Mouse (Mus musculus) hindbrain, embryonic 13.5 days (tissue): Measurements from ENCODE around the gene Zfp212. TPM values are rescaled to one million over a fixed set of nuclear protein-coding genes. Genes with fewer than 3 reads are reported as not detected.
A peak's percentile ranks its signal among the peaks of the same experiment; 100 is the strongest.
"Not testable (repeated sequence)": the region's sequence is repeated elsewhere in the genome, so short reads cannot be mapped to it uniquely, and the experiment has no call there.

Experiments used
- ATAC-seq: fragments of 200-750 bp; cut with Nextera tagmentation; 2 replicates; pipeline ENCODE4 v1.8.0; 2017; ENCODE audit warnings: moderate TSS enrichment; ENCODE audit not compliant: low FRiP score
- H3K27ac ChIP-seq: fragments of 300-500 bp; sonication (generic); 2 replicates; pipeline ENCODE4 v1.5.1; 2015; ENCODE audit warnings: inconsistent platforms, mild to moderate bottlenecking, moderate library complexity
- H3K27me3 ChIP-seq: fragments of 300-500 bp; sonication (generic); 2 replicates; pipeline ENCODE4 v1.6.1; 2015; ENCODE audit warnings: mild to moderate bottlenecking, inconsistent platforms
- H3K36me3 ChIP-seq: fragments of 300-500 bp; sonication (generic); 2 replicates; pipeline ENCODE4 v1.6.1; 2015; ENCODE audit warnings: mild to moderate bottlenecking, inconsistent platforms
- H3K4me1 ChIP-seq: fragments of 300-500 bp; sonication (generic); replicated peaks from 2 replicates; pipeline ENCODE4 v1.6.1; 2015; ENCODE audit warnings: inconsistent platforms
- H3K4me2 ChIP-seq: fragments of 300-500 bp; sonication (generic); 2 replicates; pipeline ENCODE4 v1.6.1; 2015; ENCODE audit warnings: inconsistent platforms, mild to moderate bottlenecking, moderate library complexity
- H3K4me3 ChIP-seq: fragments of 300-500 bp; sonication (generic); 2 replicates; pipeline ENCODE4 v1.5.1; 2015; ENCODE audit warnings: mild to moderate bottlenecking, inconsistent platforms
- H3K9ac ChIP-seq: fragments of 300-500 bp; sonication (generic); 2 replicates; pipeline ENCODE4 v1.6.1; 2015; ENCODE audit warnings: mild to moderate bottlenecking, inconsistent platforms
- H3K9me3 ChIP-seq: fragments of 300-500 bp; sonication (generic); 2 replicates; pipeline ENCODE4 v1.6.1; 2016; ENCODE audit warnings: inconsistent platforms
- WGBS: fragments of 180-500 bp; shearing (Covaris S2); methylation state at CpG from one replicate; pipeline ENCODE4 v1.1.7; 2015; 5-methylcytosine and 5-hydroxymethylcytosine counted together
- polyA plus RNA-seq: library from polyadenylated mRNA; unstranded; fragments of >200 nt; fragmentation: Nextera tagmentation; extraction: Ambion mirVana; gene quantifications from 2 replicates; pipeline ENCODE4 v1.2.1, GENCODE M21; 2015

Gene Zfp212
- polyA plus RNA-seq, 1 experiment from 2014 or later: 20.0 TPM

DNA sequence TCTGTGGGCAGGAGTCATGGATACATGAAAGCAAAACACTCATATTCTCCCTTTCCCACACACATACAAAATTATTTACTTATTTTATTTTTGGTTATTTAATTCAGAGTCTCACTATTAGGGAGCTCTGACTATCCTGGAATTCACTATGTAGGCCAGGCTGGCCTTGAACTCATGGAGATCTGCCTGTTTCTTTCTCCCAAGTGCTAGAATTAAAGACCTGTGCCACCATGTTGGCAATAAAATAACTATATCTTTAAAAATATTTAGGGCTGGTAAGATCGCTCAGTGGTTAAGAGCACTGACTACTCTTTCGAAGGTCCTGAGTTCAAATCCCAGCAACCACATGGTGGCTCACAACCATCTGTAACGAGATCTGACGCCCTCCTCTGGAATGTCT, 27.1 kb downstream of the Zfp212 start:
- Histone ChIP-seq H3K4me3 (no peak overlapping the region), H3K36me3 (peaks cover 16% of the 10 kb centered on the region), H3K9me3 (no peaks in the 10 kb centered on the region), H3K27me3 (peaks cover 12% of the 10 kb centered on the region; the same call in 1 of the 2 replicates), H3K27ac (no peak overlapping the region), H3K4me2 (no peak overlapping the region), H3K4me1 (peaks cover 10% of the 10 kb centered on the region), H3K9ac (no peak overlapping the region)
- 94% methylated on average over 4 of the region's 4 CpGs for WGBS
- ATAC-seq: no peak

- peaks cover 16% of the 10 kb centered on the region for H3K4me1 ChIP-seq
- H3K27me3 ChIP-seq: 0 out of 2 replicates have a peak, but pooled peaks cover 11% of the 10 kb centered on the region
- H3K4me3 ChIP-seq: peak within 1 kb of the TSS; percentile 71
- peak within 1 kb of the TSS; percentile 88 for H3K27ac ChIP-seq
- H3K36me3 ChIP-seq: peaks cover 23% of the 10 kb centered on the region
- peak; percentile 100 for ATAC-seq
- H3K4me2 ChIP-seq: peak within 1 kb of the TSS; percentile 78
- H3K9me3 ChIP-seq: no peaks in the 10 kb centered on the region
- peak within 1 kb of the TSS; percentile 84 for H3K9ac ChIP-seq
- WGBS: under 1% methylated on average over 31 of the region's 31 CpGs
Observed at GRCm38 (mm10) chr6:47953191-47953726, 33.0 kb downstream of the Zfp212 start, which contains the start of gene Zfp956. Gene Zfp956, plus strand, starts transcription at chr6:47953390.

DNA sequence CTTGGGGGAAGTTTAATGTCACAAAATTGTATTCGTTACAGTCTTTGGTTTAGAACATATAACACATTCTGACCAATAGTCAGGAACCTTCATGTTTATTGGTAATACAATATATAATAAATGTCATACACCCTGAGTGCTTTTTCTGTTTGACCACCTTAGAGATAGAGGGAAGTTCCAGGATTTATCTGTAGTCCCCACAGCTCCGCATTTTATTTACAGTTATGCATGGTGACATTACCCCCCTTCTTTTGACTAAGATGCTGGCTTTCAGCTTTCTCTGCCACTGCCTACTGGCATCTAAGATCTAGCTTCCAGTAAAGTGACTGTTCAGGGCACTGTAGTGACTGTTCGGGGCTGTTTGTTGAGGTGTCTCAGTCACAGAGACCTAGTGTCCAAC, 34.1 kb downstream of the Zfp212 start:
- peak overlapping the region; percentile 84; the same call in 1 of the 2 replicates for H3K9ac ChIP-seq
- 95% methylated on average over 3 of the region's 3 CpGs for WGBS

DNA sequence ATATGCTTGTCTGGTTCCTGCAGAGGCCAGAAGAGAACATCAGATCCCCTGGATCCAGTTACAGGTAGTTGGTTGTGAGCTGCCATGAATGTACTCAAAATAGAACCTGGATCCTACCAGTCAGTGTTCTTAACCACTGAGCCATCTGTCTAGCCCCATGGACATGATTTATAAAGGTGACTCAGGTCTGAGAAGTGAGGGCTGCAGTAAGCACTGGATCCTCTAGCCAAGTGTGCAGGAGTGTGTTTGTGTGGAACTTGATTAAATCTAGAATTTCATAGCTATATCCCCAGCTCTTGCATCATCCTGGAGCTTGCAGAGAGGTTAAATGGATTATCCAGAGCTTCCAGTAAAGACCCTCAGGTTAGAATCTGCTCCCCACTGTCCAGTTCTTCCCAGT, 37.5 kb downstream of the Zfp212 start:
- Histone ChIP-seq H3K4me3 (no peak overlapping the region), H3K27me3 (no peaks in the 10 kb centered on the region), H3K4me2 (no peak overlapping the region), H3K9ac (no peak overlapping the region), H3K9me3 (no peaks in the 10 kb centered on the region), H3K27ac (no peak overlapping the region), H3K4me1 (peaks cover 16% of the 10 kb centered on the region), H3K36me3 (peaks cover 66% of the 10 kb centered on the region)
- no peak for ATAC-seq

More for the DNA sequence above, 34.1 kb downstream of the Zfp212 start:
- Histone ChIP-seq H3K9me3 (no peaks in the 10 kb centered on the region), H3K4me3 (peak overlapping the region; percentile 71), H3K36me3 (peaks cover 34% of the 10 kb centered on the region), H3K27ac (no peak overlapping the region), H3K4me2 (peak overlapping the region; percentile 78), H3K4me1 (peaks cover 16% of the 10 kb centered on the region), H3K27me3 (0 out of 2 replicates have a peak, but pooled peaks cover 11% of the 10 kb centered on the region)
- no peak for ATAC-seq

DNA sequence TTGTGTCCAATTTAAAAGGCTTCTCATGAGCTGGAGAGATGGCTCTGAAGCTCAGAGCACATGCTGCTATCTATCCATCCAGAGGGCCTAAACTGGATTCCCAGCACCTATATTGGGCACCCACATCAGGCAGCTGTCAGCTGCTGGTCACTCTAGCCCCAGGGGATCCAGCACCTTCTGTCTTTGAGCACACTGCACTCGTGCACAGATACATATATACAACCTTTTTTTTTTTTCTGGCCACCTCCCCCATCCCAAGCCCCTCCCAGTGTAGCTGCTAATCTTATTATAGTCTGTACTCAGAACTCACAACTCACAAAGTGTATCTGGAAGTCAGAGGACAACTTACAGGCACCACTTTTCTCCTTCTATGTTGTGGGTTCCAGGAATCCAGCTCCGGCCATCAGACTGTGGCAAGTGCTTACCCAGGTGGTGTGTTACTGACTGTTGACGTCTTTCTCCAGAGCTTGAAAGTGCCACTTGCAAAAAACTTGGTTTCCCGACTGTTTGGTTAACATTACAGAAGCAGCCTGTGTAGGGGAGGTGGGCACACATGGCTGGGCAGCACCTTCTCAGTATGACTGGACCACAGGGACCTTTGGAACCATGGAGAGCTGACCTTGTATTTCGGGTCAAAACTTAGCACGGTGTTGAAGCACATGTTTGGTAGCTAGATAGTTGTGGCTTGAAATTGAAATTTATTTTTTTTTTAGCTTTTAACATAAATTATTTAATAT, 40.6 kb downstream of the Zfp212 start:
- Histone ChIP-seq H3K27me3 (no peaks in the 10 kb centered on the region), H3K4me3 (no peak overlapping the region), H3K9me3 (no peaks in the 10 kb centered on the region), H3K4me1 (no peaks in the 10 kb centered on the region), H3K27ac (no peak overlapping the region), H3K36me3 (peaks cover 94% of the 10 kb centered on the region), H3K9ac (no peak overlapping the region), H3K4me2 (no peak overlapping the region)
- WGBS: 95% methylated on average over 6 of the region's 6 CpGs
- no peak for ATAC-seq

DNA sequence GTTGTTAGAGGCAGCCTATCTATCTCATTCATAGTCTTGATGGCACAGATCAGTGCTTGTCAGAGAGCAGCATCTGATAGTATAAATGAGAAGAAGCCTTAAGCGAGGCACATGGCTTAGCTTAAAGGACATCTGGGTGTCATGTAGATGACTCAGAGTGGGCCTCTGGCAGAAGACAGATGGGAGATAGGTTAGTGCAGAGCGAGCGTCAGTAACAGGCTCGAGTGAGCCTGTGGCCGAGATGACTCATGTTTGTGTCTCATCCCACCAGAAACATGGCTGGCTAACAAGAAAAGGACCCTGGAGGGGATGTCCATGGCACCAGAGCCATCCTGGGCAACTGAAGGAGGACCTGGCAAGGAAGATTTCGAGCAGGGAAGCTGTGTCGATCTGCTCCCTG, 42.8 kb downstream of the Zfp212 start:
- Histone ChIP-seq H3K27me3 (no peaks in the 10 kb centered on the region), H3K9me3 (no peaks in the 10 kb centered on the region), H3K4me1 (no peaks in the 10 kb centered on the region), H3K36me3 (peaks cover 83% of the 10 kb centered on the region), H3K27ac (no peak overlapping the region), H3K4me2 (no peak overlapping the region), H3K9ac (no peak overlapping the region), H3K4me3 (no peak overlapping the region)
- ATAC-seq: no peak
- 87% methylated on average over 7 of the region's 7 CpGs for WGBS

DNA sequence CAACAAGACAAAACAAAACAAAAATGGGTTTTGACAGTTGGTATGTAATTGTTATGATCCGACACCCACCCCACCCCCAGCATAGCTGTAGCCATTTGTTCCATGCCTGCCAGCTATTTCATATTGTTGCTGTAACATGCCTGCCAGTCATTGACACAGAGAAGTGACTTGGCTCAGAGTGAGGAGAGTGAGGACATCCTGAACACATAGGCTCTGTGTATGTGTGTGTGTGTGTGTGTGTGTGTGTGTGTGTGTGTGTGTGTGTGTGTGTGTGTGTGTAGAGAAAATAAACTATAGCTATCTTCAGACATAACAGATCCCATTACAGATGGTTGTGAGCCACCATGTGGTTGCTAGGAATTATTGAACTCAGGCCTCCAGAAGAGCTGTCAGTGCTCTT, 47.9 kb downstream of the Zfp212 start:
- not testable (repeated sequence) for ATAC-seq, H3K27me3 ChIP-seq, H3K27ac ChIP-seq, H3K4me2 ChIP-seq, H3K4me3 ChIP-seq, H3K9ac ChIP-seq, H3K9me3 ChIP-seq, H3K4me1 ChIP-seq
- 85% methylated on average over 1 of the region's 1 CpGs for WGBS
- peaks cover 34% of the 10 kb centered on the region for H3K36me3 ChIP-seq

- no peak overlapping the region for H3K27ac ChIP-seq
- no peaks in the 10 kb centered on the region for H3K9me3 ChIP-seq
- H3K4me3 ChIP-seq: no peak overlapping the region
- no peaks in the 10 kb centered on the region for H3K36me3 ChIP-seq
- no peaks in the 10 kb centered on the region for H3K27me3 ChIP-seq
- H3K9ac ChIP-seq: no peak overlapping the region
- ATAC-seq: no peak
- 88% methylated on average over 1 of the region's 1 CpGs for WGBS
- no peaks in the 10 kb centered on the region for H3K4me1 ChIP-seq
- H3K4me2 ChIP-seq: no peak overlapping the region
Observed at GRCm38 (mm10) chr6:47974599-47974998, 54.3 kb downstream of the Zfp212 start.

DNA sequence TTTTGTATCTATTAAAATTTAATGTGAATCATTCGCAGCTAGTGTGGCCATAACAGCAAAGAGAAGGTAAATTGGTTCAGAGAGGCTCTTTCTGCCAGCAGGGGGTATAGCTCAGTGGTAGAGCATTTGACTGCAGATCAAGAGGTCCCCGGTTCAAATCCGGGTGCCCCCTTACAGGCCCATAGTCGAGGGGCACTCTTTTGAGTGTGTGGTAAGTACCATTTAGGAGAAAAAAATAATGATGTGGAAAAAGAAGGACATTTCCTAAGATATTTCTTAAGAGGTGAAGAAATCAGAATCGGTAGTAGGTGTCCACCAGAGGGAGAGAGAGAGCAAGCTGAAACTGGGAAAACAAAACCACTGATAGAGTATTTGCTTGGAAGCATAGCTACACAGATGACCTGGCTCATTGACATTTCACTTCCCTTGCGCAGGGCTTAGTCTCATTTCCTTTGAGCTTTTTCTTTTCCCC, 58.7 kb downstream of the Zfp212 start:
- Histone ChIP-seq H3K4me1 (no peaks in the 10 kb centered on the region), H3K4me2 (no peak overlapping the region), H3K4me3 (no peak overlapping the region), H3K27ac (no peak overlapping the region), H3K9ac (no peak overlapping the region), H3K27me3 (no peaks in the 10 kb centered on the region), H3K9me3 (no peaks in the 10 kb centered on the region), H3K36me3 (no peaks in the 10 kb centered on the region)
- ATAC-seq: peak; percentile 63; the same call in 1 of the 2 replicates
- 19% methylated on average over 6 of the region's 6 CpGs for WGBS

Other genes starting within 250 kb of the Zfp212 start
- 177 and 180 TPM in 2 replicates for gene Pdia4, start 107.0 kb upstream of the Zfp212 start, polyA plus RNA-seq
- gene Zfp786, start 89.6 kb upstream of the Zfp212 start, polyA plus RNA-seq: 15.3 and 16.6 TPM in 2 replicates
- gene Zfp398, start 84.8 kb upstream of the Zfp212 start, polyA plus RNA-seq: 17.9 and 18.1 TPM in 2 replicates
- gene Zfp282, start 43.3 kb upstream of the Zfp212 start, polyA plus RNA-seq: 22.2 and 22.3 TPM in 2 replicates
- gene Zfp956, start 32.9 kb downstream of the Zfp212 start, polyA plus RNA-seq: 16.4 and 17.0 TPM in 2 replicates
- 8.5 and 8.9 TPM in 2 replicates for gene Zfp777, start 128.4 kb downstream of the Zfp212 start, polyA plus RNA-seq
- 17.6 and 21.6 TPM in 2 replicates for gene Zfp746, start 166.1 kb downstream of the Zfp212 start, polyA plus RNA-seq